Mouse (Mus musculus): Measurements from ENCODE around the gene Fscn1. TPM values are rescaled to one million over a fixed set of nuclear protein-coding genes. Genes with fewer than 3 reads are reported as not detected.

The Fscn1 gene
- total RNA-seq, 1 experiment from 2014 or later = 62.0 TPM

- DNase-seq = no peak
These were observed 13.8 kb downstream of the Fscn1 start for GRCm38 (mm10) chr5:142973971-142974370.

GRCm38 (mm10) chr5:142974598-142975121 is 14.5 kb downstream of the Fscn1 start:
- DNase-seq = peak; percentile 57

DNA sequence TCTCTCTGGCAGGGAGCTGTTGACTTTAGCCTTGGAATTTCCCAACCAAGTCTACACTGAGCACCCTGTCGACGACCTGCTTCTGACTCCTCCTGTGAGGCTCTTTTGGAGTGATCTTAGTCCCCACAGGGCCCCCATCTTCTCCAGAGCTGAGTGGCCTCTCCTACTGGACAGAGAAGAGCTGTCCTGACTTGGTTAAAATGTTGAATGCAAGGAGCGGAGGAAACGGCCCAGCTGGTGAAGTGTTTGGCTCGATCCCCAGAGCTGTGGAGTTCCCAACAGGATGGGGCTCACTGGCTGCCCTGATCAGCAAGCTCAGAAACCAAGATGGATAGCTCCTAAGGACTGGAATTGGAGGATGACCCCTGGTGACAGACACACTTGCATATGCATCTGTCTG is 16.4 kb downstream of the Fscn1 start:
- DNase-seq = no peak

DNA sequence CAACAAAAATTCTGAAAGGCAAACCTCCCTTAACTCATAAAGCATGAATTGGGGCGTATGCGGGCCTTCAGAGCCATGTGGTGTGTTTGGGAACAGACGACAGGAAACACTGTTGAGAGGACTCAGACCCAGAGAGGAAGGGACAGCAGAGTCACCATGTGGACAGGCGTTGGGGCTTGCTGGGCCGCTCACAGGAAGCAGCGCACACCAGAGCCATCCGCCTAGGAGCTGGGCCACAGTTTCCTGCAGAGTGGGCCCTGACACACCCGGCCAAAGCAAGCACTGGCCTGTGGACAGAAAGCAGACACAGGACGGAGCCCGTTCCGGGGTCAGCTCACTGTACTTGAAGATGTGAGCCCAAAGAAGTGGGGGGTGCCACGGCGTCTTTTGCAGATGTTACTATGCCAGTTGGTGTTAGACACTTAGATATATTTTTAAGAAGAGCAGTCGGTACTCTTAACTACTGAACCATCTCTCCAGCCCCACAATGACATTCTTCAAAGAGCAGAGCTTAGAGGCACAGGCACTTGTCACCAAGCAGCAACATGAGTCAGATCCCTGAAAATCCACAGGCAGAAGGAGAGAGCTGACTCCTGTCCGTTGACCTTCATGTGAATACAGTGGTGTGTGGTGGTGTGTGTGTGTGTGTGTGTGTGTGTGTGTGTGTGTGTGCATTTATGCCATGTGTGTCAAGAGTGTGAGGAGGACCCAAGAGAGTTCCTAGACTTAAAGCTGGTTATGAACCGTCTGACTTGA is 22.1 kb downstream of the Fscn1 start:
- peak; percentile 48 for DNase-seq

- no peak for DNase-seq
These were observed 23.0 kb downstream of the Fscn1 start for GRCm38 (mm10) chr5:142983174-142983573.

GRCm38 (mm10) chr5:142984271-142984670 is 24.1 kb downstream of the Fscn1 start:
- DNase-seq = no peak

DNA sequence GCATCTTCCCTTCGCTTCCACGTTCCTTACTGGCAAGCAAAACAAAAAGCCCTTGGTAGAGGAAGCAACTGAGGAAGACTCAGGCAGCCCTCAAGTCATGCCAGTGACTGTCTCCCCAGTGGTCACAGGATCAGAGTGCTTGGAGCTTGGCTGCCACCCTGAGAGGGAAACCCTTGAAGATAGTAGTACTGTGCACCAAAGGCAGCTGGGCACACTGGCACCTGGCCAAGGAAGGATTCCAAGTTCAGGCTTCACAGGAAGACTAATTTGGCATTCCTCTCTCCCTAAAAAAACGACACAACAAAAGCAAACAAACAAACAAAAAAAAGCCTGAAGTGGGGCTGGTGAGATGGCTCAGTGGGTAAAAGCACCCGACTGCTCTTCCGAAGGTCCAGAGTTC is 28.4 kb downstream of the Fscn1 start:
- peak; percentile 72 for DNase-seq

GRCm38 (mm10) chr5:142989167-142989566 is 29.0 kb downstream of the Fscn1 start:
- DNase-seq = no peak

DNA sequence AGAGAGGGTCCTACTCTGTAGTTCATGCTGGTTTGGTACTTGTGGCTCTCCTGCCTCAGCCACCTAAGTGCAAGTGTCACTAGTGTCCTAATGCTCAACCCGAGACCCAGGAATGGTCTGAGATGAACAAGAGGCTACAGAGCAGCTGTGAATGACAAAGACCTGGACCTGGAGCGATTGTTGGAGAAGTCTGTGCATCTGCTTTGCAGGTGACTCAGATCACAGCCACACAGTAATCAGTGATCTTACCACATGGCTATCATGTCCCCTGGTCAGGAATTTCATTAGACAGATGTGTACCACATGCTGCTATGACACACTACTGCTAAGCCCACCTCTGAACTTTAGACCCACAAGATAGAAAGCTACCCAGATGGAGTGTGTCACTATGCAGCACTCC is 34.6 kb downstream of the Fscn1 start:
- DNase-seq = no peak

- peak; percentile 75 for DNase-seq
These were observed 37.4 kb downstream of the Fscn1 start for GRCm38 (mm10) chr5:142997526-142997925.

DNA sequence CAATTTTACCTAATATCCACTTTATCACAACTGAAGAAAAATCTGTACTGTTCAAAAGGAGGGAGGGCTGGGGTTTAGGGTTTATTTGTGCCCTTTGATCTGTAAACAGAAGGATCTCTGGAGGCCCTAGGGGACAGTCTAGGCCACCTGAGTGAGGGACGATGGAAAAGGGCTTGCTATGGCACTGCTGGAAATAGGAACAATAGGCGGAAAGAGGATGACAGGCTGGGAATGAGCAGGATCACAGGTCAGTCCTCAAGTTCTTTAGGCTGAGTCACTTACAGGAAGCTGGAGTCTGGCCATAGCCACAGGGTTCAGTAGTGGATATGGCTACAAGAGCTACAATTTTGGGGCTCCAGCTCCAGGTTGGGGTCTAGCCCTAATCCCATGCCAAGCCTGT is 38.0 kb downstream of the Fscn1 start:
- peak; percentile 61 for DNase-seq

GRCm38 (mm10) chr5:143000091-143000490 is 39.9 kb downstream of the Fscn1 start:
- no peak for DNase-seq

GRCm38 (mm10) chr5:143000654-143001500 is 40.7 kb downstream of the Fscn1 start:
- no peak for DNase-seq

- DNase-seq = no peak
These were observed 49.2 kb downstream of the Fscn1 start for GRCm38 (mm10) chr5:143009383-143009782.

GRCm38 (mm10) chr5:143017401-143017800 is 57.3 kb downstream of the Fscn1 start:
- DNase-seq = no peak

Other genes with a start within 250 kb of the Fscn1 start
- gene Tnrc18, start 142.7 kb upstream of the Fscn1 start, total RNA-seq (2021) = 86.0 and 91.0 TPM in 2 replicates
- 11.8 and 12.0 TPM in 2 replicates for gene Fbxl18, start 64.9 kb upstream of the Fscn1 start, total RNA-seq (2021)
- gene Actb, start 53.6 kb upstream of the Fscn1 start, total RNA-seq (2021) = 2,967 and 3,254 TPM in 2 replicates
- gene Rnf216, start 152.7 kb downstream of the Fscn1 start, total RNA-seq (2021) = 39.5 and 44.5 TPM in 2 replicates
- gene Olfr718-ps1, start 187.2 kb downstream of the Fscn1 start, total RNA-seq (2021) = 0.08 TPM in 1 of 2 replicates, not detected in the other
- gene Rbak, start 220.4 kb downstream of the Fscn1 start, total RNA-seq (2021) = 10.5 and 13.4 TPM in 2 replicates
- gene Spdye4b, start 220.7 kb downstream of the Fscn1 start, total RNA-seq (2021) = not detected in 2 replicates